Mouse (Mus musculus) frontal cortex, postnatal 10 days (tissue): Measurements from ENCODE around the gene Mycbp2.

Experiments used
- DNase-seq, 2 experiments: peaks; one replicate each; pipeline ENCODE4 v3.0.0; 2022; ENCODE audit warnings: low spot score in 2 of 2, mixed read lengths in 1 of 2

The Mycbp2 gene

DNA sequence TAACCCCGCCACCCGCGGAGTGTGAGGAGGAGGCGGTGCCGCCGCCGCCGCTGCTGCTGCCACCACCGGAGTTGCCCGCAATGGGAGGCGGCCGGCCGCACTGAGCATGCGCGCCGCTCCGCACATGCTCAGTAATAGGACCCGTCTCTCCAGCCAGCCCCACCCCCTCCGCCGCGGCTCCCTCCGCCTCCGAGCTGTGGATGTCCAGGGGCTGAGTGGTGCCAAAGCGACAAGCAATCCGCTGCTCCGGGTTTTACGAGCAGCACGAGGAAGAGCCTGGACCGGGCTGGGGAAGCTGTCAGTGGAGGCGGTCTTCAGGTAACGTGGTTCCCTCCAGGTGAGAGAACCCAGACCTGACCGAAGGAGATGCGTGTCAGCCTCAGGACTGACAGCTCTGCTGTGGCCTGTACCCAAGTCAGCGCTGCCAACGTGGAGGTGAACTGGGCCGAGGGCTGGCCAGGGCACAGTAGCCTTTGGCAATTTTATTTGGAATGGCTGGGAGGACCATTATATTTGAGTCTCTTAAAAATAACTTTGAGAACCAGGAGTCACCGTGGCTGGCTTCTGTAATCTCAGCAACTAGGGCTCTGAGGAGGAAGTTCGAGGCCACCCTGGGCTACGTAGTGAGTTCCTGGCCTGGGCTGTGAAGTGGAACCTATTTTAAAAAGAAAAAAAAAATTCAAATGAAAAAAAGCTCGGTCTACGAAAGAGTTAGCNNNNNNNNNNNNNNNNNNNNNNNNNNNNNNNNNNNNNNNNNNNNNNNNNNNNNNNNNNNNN lies at the start of gene Mycbp2:
TSS of gene Mycbp2 (minus strand) at position 86 of the 777 bp plus-strand sequence.
- peak; percentile 98 for DNase-seq

DNA sequence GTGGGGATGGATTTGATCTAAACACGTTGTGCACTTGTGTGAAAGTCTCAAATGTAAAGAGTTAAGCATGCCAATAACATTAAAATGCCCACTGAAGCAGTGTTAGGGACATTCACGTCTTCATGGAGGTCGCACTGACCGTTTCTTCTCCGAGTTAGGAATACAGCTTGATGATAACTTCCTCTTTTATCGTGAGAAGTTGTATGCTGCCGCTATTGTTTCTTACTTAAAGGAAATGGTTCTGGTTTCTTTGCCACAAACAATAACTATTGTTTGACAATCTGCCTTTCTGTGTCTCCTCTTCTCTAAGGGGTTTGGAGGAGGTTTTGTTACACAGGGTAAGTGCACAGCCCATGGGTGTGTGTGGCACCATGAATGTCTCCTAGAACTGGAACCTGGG lies 45.8 kb upstream of the Mycbp2 start:
- no peak for DNase-seq

DNA sequence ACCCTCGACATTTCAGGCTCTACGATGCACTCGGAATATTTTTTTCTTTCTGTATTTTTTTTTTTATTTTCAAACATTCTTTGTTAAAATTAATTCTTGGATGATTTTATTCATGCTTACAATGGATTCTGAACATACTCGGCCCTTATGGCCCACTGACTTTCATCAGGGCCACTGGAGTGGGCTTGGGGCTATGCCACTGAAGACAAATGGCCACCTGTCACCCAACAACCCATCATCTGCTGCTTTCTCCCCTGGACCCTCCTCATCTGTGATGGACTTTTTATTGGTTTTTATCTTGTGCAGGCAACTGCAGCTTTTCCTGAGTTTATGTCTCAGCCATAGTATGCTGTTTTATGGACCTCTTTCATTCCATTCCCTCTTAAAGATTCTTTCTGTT lies 40.8 kb upstream of the Mycbp2 start:
- no peak for DNase-seq

DNA sequence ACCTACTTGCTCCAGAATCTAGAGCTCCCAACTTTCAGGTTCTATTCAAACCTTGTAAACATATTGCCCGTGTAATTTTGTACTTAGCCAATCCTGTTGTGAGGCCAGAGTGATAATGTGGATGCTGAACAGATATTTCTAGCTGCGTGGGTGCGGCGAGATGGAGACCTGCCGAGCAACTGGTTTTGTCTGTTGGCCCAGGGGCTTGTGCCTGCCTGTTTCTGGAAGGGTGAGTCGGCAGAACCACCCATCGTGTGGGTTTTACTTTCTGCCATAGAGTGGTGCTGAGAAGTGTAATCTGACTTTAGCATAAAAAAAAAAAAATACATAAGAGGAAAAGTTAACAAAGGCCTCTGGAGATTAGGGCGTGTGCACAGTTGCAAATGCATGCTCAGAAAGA lies 40.3 kb upstream of the Mycbp2 start:
- no peak for DNase-seq

DNA sequence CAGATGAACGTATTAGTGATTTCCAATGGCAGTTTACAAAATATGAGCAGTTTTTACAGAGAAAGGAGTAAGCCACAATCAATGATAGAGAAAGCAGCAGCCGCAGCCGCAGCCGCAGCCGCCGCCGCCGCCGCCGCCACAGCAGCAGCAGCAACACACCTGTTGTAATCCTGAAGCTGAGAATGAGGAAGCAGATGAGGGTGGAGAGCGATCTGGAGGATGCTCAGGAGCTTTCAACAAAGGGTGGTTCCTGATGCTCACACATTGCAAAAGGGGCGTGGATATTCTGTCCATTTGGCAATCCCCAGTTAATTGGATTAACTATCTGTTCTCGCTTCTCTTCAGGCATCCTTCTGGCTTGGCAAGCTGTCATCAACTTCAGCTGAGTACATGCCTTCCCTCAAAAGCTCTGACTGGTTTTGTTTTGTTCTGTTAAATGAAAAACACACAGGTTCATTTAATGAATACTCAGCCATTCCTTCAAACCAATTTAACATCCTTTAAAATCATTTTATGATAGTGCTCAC lies 38.5 kb upstream of the Mycbp2 start:
- no peak for DNase-seq

DNA sequence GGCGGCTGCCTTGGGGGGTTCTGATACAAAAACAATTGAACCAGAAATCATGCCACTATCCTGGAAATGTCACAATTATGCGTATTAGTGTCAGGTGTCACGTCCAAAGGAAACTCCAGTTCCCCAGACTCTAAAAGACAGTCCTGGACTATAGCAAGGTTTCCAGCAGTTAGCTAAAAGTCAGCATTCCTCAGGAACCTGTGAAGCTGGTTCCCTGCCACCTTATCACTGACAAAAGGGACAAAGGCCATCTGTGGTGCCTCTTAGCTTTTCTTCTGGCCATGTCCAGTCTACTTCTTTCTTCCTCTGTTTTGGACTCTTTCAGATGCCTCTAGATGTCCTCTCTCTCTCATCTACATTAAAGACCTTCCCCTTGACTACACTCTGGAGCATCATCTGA lies 32.1 kb upstream of the Mycbp2 start:
- no peak for DNase-seq

DNA sequence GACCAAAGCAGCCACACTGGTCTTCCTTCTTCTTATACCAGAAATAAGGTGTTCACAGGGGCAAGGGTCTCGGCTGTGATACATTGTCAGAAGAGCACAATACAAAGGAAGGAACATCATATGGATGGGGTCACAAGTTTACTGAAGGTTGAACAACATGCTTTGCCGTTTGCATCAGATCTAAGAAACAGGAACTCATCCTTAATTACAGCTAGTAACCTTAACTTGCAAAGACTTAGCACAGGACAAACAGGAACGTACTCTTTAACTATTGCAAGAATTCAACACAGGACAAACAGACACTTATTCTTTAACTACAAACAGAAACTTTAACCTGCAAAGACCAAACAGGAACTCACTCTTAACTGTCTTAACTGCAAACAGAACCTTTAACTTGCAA lies 30.2 kb upstream of the Mycbp2 start:
- no peak for DNase-seq

DNA sequence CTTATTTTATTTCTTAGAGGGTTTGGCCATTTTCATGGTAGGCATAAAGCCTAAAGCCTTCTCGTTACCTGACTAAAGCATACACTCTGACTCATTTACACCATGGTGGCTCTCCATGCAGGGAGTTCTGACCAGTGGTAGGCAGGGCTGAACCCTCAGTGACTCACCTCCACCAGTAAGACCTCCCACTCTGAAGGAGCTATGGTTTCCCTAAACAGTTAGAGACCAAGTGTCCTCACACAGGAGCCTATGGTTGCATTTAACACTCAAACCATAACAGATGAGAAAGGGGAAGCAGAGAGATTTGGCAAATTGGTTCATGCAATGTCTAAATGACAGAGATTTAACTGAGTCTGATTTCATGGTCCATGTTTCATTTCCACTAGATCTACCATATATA lies 28.9 kb upstream of the Mycbp2 start:
- DNase-seq, result no peak

DNA sequence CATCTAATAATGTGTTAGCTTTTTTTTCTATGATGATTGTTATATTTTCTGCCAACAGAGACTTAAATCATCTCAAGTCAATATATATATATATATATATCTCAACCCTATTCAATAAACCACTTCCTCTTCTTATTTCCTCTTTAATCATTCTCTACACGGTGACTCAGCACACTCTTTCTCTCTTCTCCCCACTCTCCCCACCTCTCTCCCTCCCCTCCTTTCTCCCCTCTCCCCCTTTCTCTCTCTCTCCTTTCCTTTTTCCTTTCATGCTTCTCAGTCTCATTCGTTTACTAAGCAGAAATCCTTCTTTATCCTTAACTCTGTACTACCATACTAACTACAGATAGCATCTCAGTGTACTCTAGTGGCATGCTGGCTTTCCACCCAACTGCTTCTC lies 16.6 kb upstream of the Mycbp2 start:
- no peak for DNase-seq

DNA sequence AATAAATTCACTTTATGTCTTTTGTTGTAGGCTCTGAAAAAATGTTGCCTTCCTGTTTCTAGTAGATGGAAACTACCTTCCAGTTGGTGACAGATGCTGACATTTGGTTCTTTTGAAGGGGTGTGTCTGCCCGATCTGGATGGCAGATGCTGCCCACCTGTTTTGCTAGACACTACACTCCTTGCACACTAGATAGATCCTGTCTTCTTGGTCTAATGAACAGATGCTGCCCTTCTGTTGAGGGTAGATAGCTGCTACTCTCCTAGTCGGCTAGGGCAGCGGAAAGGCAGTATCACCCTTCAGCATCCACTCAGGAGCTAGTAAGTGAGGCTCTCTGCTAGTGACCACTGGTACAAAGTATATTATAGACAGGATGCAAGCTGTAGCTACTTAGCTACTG lies 9.5 kb upstream of the Mycbp2 start:
- DNase-seq, result no peak

DNA sequence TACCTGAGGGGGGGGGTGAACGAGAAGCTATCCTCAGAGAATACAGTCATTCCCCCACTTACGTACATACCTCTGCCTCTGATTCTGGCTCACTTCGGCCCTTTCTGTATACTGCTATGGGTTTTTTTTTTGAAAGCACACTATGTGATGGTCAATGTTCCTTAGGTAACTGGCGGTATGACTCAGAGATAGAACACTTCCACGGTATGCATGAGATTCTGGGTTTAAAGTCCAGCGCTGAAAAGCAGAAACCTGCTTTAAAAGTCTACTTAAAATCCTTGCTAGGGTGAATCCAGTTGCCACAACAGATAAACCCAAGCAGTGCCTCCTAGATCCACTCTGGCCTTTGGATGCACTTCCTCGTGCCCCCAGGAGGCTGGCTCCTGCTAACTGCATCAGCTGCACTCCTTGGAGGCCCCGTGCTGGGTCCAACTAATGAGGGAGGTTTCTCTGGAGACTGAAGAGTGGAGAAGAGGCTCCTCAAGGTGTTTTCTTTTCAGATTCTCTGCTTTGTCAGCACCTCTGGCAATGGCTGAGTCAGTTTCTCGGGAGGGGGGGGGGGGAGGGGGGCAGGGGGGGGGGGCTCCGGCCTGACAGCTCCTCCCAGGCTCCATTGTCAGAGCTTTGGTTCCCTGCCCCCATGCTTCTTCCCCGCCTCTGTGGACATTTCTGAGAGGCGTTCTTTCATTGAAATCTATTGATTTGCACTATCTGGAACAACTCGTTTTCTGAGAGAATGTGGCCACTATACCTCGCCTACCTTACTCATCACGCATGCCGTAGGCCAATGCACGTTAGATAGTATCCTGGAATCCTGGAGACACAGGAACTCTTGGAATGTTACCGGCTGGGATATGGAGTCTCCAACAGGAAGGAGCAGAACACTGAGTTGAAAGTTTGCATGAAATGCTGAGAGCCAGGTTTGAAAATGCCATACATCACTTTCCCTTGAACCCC lies 8.1 kb upstream of the Mycbp2 start:
- DNase-seq, result no peak

DNA sequence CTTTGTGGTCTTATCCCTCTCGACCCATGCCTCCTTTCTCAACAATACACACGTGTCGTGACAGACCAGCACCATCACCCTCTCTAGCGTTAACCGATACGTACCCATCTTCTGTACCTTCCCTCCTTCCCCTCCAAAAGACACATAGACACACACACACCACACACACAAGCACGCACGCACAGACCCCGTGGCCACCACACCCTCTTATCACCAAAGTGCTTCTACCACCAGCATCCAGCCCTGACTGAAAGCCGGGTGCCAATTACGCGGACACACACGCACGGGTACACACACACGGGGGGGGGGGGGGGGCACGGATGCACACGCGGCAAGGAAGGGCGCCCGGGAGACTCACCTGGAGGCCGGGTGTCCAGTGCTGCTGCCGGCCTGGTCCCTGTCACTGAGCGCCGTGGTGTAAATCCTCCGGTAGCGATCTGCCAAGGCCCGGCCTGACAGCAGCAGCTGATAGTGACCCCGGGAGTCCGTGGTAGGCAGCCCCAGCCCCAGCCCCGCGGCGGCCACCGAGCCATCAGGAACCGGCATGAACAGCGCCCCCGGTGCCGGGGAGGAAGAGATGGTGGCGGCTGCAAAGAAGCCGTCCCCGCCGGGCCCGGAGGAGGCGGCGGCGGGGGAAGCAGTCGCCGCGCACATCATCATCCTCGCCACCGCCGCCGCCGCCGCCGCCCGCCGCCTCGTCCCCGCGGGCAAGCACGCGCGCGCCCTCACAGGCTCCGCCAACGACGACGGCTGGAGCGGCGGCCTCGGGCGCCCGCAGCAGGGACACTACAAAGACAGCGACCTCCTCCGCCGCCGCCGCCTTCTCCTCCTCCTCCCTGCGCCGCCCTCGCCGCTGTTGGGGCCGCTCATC lies 521 bp downstream of the Mycbp2 start:
- peak; percentile 55 to 69 for DNase-seq

DNA sequence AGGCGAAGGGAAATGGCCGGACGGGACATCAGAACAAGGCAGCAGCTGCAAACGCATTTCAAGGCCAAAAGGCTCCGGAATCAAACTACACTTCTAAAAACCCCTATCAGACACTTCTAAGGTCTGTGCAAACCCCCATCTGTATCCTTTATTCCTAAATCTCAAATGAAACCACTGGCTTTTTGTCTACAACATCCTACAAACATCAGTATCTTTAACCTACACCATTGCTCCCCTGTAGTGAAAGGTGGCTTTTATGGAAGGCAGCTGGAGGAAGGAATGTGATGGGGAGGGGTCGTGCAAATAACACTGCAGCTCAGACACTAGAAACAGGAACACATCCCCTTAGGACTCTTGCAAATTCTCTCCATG lies 1.1 kb downstream of the Mycbp2 start:
- DNase-seq, result no peak

DNA sequence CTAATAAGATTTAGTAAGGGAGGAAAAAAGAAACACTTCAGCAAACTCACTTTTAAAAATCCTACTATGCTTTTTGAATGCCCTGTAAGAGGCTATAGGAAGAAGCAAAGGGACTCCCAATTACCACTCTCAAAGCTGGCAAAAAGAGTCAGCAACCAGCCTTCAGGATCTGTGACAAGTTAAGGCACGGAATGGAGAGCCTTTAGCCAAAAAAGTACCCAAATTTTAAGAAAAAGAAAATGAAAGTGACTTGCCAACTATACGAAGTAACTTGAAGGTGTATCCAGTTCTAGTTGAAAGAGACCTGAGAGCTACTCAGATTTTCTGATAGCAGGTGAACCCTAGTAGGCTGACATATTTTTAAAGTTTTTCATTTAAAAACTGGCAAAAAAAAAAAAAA lies 1.6 kb downstream of the Mycbp2 start:
- no peak for DNase-seq

DNA sequence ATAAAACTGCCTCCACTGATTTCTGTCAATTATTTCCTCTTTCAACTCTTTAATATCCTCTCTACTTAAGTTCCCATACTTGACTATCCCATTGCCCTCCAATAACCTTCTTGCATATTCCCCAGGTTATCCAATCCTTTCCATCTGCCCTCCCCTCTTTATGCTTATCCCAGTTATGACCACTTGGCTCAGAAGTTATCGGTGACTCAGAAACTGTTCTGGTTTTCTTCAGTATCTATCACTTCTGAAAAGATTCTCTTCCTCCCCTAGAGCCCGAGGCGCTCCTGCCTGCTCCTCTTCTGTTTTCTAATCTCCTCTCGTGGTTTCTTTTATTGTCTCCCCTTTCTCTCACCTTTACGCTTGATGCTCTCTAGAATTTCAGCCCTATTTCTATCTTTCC lies 2.8 kb downstream of the Mycbp2 start:
- DNase-seq, result no peak

DNA sequence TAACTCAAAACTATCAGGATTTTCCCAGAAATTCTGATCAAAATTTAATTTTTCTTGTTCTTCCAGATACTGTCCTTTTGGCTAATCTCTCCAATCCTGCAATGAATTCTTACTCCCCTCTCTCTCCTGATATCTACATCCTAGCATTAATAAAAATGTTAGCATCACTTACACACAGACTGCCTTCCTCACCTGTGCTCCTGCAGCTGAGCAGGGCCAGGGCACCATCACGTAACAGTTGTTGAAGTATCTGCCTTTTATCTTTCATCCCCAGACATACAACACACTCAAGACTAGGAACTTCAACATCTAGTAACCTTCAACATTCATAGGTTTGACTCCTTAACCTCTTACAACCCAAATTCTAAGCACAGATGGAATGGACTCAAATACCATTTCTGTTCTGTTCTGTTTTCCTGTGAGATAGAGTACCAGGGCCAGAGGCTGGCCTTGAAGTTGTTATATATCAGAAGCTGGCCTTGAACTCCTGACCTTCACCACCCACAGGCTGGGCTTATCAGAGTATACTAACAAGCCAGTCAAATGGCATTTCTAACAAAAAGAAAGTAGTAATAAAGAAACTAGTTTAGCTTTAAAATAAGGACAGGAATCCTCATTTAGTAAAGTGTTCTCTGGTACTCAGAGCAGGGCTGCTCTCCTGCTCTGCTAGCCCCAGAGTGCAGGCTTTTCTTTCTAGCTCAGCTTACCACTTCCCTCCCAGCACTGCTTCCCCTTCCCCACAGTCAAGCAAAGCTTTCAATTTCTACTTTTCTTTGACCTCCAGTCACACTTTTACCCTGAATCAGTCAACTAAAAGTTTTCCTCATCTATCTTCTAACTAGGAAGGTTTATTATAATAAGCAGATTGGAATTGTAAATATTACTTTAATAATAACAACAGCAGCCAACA lies 5.0 kb downstream of the Mycbp2 start:
- DNase-seq, result no peak

DNA sequence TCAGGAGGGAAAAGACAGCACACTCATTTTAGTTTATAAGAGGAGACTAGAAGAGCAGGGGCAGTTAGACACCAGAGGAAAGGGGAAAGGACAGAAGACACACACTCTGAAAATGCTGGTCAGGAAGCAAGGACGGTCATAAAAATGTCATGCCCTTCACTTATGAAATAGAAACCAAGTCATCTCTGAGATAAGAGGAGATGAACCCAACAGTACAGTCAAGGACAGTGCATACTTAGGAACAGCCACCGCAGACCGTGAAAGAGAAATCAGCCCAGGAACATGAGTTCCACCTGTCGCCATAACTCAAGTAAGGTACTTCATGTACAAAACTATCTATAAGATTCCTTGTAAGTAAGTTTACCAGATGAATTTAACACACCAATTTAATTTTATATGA lies 33.7 kb downstream of the Mycbp2 start:
- DNase-seq, result no peak

DNA sequence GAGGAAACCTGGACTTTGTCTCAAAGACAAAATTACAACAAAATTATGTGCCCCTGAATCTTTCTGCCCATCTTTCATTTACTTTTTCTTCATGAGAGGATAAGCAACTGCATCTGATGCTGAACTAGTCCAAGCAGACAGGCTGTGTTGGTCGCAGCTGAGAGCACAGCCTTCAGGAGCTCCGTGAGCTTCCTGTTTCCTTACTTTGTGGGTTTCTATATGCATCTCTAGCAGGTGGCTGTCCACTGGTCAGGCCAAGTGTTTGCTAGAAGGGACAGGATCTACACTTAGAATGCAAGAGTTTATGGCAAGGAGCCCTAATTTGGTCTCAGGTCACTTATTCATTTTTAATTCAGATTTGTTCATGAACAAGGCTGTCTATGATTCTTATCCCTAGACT lies 50.4 kb downstream of the Mycbp2 start:
- no peak for DNase-seq

DNA sequence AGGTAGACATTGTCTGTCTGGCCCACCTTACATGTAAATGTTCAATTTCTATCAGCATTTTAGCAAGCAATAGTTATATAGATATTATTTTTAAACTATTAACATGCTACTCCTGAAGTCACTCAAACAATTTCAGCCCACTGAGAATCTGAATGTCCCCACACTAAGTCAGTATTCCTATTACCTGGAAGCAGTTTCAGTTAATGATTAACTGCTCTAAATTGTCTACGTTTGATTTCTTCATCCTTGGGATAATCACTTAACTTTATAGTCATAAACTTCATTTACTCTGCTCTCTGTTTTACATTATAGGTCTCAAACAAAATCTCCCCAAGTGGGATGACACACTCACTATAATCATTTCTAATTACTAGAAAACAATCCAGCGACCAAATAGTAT lies 60.0 kb downstream of the Mycbp2 start:
- DNase-seq, result no peak

DNA sequence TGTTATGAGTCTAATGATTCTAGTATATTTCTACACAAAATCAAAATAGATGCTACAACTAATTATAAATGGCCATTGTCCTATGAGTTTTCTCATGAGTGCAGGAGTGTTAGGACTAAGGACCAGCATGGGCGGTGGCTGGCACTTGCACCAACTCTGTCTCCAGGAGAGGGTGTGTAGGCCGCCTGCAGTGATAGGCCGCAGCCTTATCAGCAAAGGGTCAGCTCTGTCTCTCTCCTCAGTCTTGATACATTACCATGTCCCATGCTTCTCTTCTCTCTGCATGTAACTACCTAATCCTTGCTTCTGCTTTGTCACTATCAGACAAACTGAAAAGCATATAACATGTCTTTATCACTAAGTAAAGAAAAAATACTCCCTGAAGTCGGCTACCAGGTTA lies 69.9 kb downstream of the Mycbp2 start:
- no peak for DNase-seq

DNA sequence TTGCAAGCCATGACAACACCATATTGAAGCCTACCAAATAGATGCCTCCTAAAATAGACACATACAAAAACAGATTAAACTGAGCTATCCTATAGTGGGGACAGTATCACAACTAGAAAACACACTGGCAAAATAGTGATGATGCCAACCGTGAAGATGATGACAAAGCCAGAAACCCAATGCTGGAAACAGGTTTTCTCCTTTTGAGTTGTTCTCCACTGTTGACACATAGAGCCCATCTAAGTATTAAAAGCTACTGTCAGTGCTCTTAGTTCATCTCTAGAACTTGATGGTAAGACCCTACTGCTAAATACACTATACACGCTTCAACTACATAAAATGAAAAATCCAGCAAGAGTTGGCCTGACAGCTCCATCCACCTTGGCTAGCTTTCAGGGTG lies 86.2 kb downstream of the Mycbp2 start:
- DNase-seq, result no peak
